In the genomic region with DNA sequence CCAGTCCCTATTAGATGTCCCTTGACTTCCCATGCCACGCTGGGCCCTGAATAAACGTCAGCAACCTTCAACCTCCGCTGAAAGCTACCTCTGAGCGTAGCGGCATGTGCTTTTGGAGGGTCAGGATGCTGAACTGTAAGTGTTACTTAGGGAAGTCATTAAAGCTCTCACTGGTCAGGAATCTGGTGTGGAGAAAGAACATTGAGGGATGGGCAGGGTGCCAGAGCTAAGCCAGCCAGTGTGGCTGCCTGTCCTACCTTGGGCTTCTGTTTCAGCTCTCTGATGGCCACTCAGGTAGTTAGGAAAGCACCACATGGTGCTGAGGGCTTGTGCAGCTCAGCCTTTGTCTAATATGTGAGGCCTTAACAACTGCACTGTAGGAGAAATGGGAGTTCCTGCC, we compare ENCODE assay signal across 10 mouse cellular contexts. TPM values are rescaled to one million over a fixed set of nuclear protein-coding genes. Genes with fewer than 3 reads are reported as not detected.
DNase-seq lines count a peak whose midpoint lies in the region; ATAC-seq and TF ChIP-seq lines count a peak whose summit lies in the region.
"Had no signal": no experiment of that assay in that cellular context is flagged by ENCODE, and none has a peak within 500 bp of the region (broad histone marks: within the 10 kb centered on the region; RNA-seq: fewer than 3 reads in every experiment).

No protein-coding gene starts in this region.

- TF ChIP-seq POLR2A in olfactory bulb, adult 2 months (IDR thresholded peaks at IDR 0.05; ENCODE audit: insufficient read depth, low read depth, low read length): no peak

- H3K36me3 ChIP-seq in heart, postnatal 0 days (replicated peaks; ENCODE audit: control insufficient read depth, insufficient read depth, low read length): no peaks in the 10 kb centered on the region
- no peaks in the 10 kb centered on the region for H3K36me3 ChIP-seq in midbrain, embryonic 11.5 days (ENCODE audit: control insufficient read depth, insufficient read depth, low read length)
- H3K36me3 ChIP-seq in midbrain, embryonic 14.5 days (ENCODE audit: control insufficient read depth, insufficient read depth, low read length): no peaks in the 10 kb centered on the region
- no peaks in the 10 kb centered on the region for H3K36me3 ChIP-seq in hindbrain, embryonic 15.5 days

- H3K4me2 ChIP-seq in heart, postnatal 0 days (ENCODE audit: low read depth, low read length): 0 out of 2 replicates have a peak overlapping the region, but pooled peaks have one; percentile 89
- peak overlapping the region; percentile 71; the same call in 1 of the 2 replicates for H3K4me2 ChIP-seq in midbrain, embryonic 11.5 days
- H3K4me2 ChIP-seq in midbrain, embryonic 14.5 days (ENCODE audit: low read length): no peak overlapping the region
- H3K4me2 ChIP-seq in hindbrain, embryonic 15.5 days: peak overlapping the region; percentile 84

- no peaks in the 10 kb centered on the region for H3K27me3 ChIP-seq in heart, postnatal 0 days (ENCODE audit: control insufficient read depth, insufficient read depth, low read length)
- no peaks in the 10 kb centered on the region for H3K27me3 ChIP-seq in midbrain, embryonic 11.5 days (ENCODE audit: control insufficient read depth, insufficient read depth, low read length)
- no peaks in the 10 kb centered on the region for H3K27me3 ChIP-seq in midbrain, embryonic 14.5 days (ENCODE audit: control insufficient read depth, insufficient read depth, low read length)
- H3K27me3 ChIP-seq in hindbrain, embryonic 15.5 days: no peaks in the 10 kb centered on the region

- H3K9me3 ChIP-seq in heart, postnatal 0 days (replicated peaks; ENCODE audit: control insufficient read depth, low read length): no peaks in the 10 kb centered on the region
- no peaks in the 10 kb centered on the region for H3K9me3 ChIP-seq in midbrain, embryonic 11.5 days (ENCODE audit: control insufficient read depth, low read length)
- no peaks in the 10 kb centered on the region for H3K9me3 ChIP-seq in midbrain, embryonic 14.5 days (ENCODE audit: control insufficient read depth, low read length)
- no peaks in the 10 kb centered on the region for H3K9me3 ChIP-seq in hindbrain, embryonic 15.5 days

- WGBS in heart, postnatal 0 days: 53% methylated on average over 5 of the region's 5 CpGs
- WGBS in midbrain, embryonic 11.5 days: 66% methylated on average over 5 of the region's 5 CpGs
- WGBS in midbrain, embryonic 14.5 days: 46% methylated on average over 5 of the region's 5 CpGs
- 51% methylated on average over 5 of the region's 5 CpGs for WGBS in hindbrain, embryonic 15.5 days
- 95% methylated on average over 5 of the region's 5 CpGs for WGBS in olfactory bulb, adult 2 months

- H3K27ac ChIP-seq in heart, postnatal 0 days (ENCODE audit: low read depth): no peak overlapping the region
- H3K27ac ChIP-seq in midbrain, embryonic 11.5 days (ENCODE audit: low read depth, low read length): no peak overlapping the region
- H3K27ac ChIP-seq in midbrain, embryonic 14.5 days (replicated peaks; ENCODE audit: low read depth, low read length): no peak overlapping the region
- no peak overlapping the region for H3K27ac ChIP-seq in hindbrain, embryonic 15.5 days (replicated peaks)
- no peak overlapping the region for H3K27ac ChIP-seq in olfactory bulb, adult 2 months (ENCODE audit: insufficient read depth, low read depth, low read length)

- H3K4me3 ChIP-seq in heart, postnatal 0 days (ENCODE audit: low read depth, low read length): no peak overlapping the region
- H3K4me3 ChIP-seq in midbrain, embryonic 11.5 days (ENCODE audit: low read depth, low read length): peak overlapping the region; percentile 1; the same call in 1 of the 2 replicates
- H3K4me3 ChIP-seq in midbrain, embryonic 14.5 days (replicated peaks; ENCODE audit: low read depth, low read length): no peak overlapping the region
- H3K4me3 ChIP-seq in hindbrain, embryonic 15.5 days: peak overlapping the region; percentile 4
- 0 out of 2 replicates have a peak overlapping the region, but pooled peaks have one; percentile 4 for H3K4me3 ChIP-seq in olfactory bulb, adult 2 months (ENCODE audit: insufficient read depth, low read depth, low read length)

- H3K4me1 ChIP-seq in heart, postnatal 0 days (ENCODE audit: control insufficient read depth, insufficient read depth): peaks cover 54% of the 10 kb centered on the region
- peaks cover 25% of the 10 kb centered on the region for H3K4me1 ChIP-seq in midbrain, embryonic 11.5 days (ENCODE audit: control insufficient read depth, insufficient read depth, low read length)
- H3K4me1 ChIP-seq in midbrain, embryonic 14.5 days (ENCODE audit: control insufficient read depth, insufficient read depth, low read length): peaks cover 8% of the 10 kb centered on the region
- H3K4me1 ChIP-seq in hindbrain, embryonic 15.5 days (replicated peaks): peaks cover 32% of the 10 kb centered on the region
- peaks cover 7% of the 10 kb centered on the region for H3K4me1 ChIP-seq in olfactory bulb, adult 2 months (ENCODE audit: control insufficient read depth, insufficient read depth, low read length)

- TF ChIP-seq EP300 in heart, postnatal 0 days (IDR thresholded peaks at IDR 0.05; ENCODE audit: low read depth): no peak

- H3K9ac ChIP-seq in heart, postnatal 0 days (replicated peaks; ENCODE audit: low read depth, low read length): no peak overlapping the region
- H3K9ac ChIP-seq in midbrain, embryonic 11.5 days (ENCODE audit: low read length): peak overlapping the region; percentile 2; the same call in 1 of the 2 replicates
- H3K9ac ChIP-seq in midbrain, embryonic 14.5 days (replicated peaks; ENCODE audit: low read length): no peak overlapping the region
- H3K9ac ChIP-seq in hindbrain, embryonic 15.5 days: no peak overlapping the region

- DNase-seq in heart, postnatal 0 days (ENCODE audit: low spot score): no peak
- DNase-seq in heart, adult 11 months: no peak
- DNase-seq in midbrain, embryonic 11.5 days (ENCODE audit: low spot score, missing footprints): no peak
- DNase-seq in midbrain, embryonic 14.5 days: no peak
- DNase-seq in cerebellum, adult 11-12 months: no peak
- no peak for DNase-seq in layer of hippocampus, postnatal 36 days
- DNase-seq: lung, adult 2 months; thymus, postnatal 14 days had no signal

- no peak for ATAC-seq in heart, postnatal 0 days (ENCODE audit: insufficient read depth, low read depth)
- ATAC-seq in midbrain, embryonic 11.5 days (ENCODE audit: low FRiP score): no peak
- no peak for ATAC-seq in midbrain, embryonic 14.5 days (ENCODE audit: low FRiP score, low TSS enrichment)
- ATAC-seq in hindbrain, embryonic 15.5 days (ENCODE audit: low FRiP score, low read depth): no peak

- no peak for TF ChIP-seq CTCF in heart, postnatal 0 days (IDR thresholded peaks at IDR 0.05; ENCODE audit: low read depth)
- TF ChIP-seq CTCF in olfactory bulb, adult 2 months (IDR thresholded peaks at IDR 0.05; ENCODE audit: insufficient read depth, low read depth, low read length): no peak

RNA-seq across cellular contexts. Expression of gene Slc2a1, which starts 2.9 kb away (rescaled TPM):
- 93.0 and 120 TPM in 2 replicates for total RNA-seq in heart, postnatal 0 days (2014; rRNA removed; ENCODE audit: low replicate concordance)
- 19.0 and 19.7 TPM in 2 replicates for polyA plus RNA-seq in heart, postnatal 0 days (2015; fragmentation: Nextera tagmentation; extraction: Ambion mirVana)
- polyA plus RNA-seq in midbrain, embryonic 11.5 days (2014; fragmentation: Nextera tagmentation; extraction: Ambion mirVana): 152 and 158 TPM in 2 replicates
- polyA plus RNA-seq in midbrain, embryonic 14.5 days (2014; fragmentation: Nextera tagmentation; extraction: Ambion mirVana): 61.3 and 94.4 TPM in 2 replicates
- polyA plus RNA-seq in hindbrain, embryonic 15.5 days (2015; fragmentation: Nextera tagmentation; extraction: Ambion mirVana): 89.6 and 90.3 TPM in 2 replicates
- polyA plus RNA-seq in olfactory bulb, adult 2 months (2012; ENCODE audit: insufficient read depth, insufficient read length, low replicate concordance, missing spikeins): not detected in 2 replicates
- 100 to 1,000 TPM in 1 of 2 experiments, 10 to 100 TPM in 1; 76.1 to 104 TPM for total RNA-seq in layer of hippocampus, postnatal 36 days (2021)

Comparison
In these comparisons a context has a peak if more than half of its experiments do, and no peak if none do; other contexts are left out.
1. H3K4me3 ChIP-seq: peak in midbrain, embryonic 11.5 days (single experiment), hindbrain, embryonic 15.5 days (single experiment) and olfactory bulb, adult 2 months (single experiment); none in heart, postnatal 0 days (single experiment) and midbrain, embryonic 14.5 days (single experiment).